Comparison of ENCODE assay signal across 14 mouse cellular contexts in the genomic region with DNA sequence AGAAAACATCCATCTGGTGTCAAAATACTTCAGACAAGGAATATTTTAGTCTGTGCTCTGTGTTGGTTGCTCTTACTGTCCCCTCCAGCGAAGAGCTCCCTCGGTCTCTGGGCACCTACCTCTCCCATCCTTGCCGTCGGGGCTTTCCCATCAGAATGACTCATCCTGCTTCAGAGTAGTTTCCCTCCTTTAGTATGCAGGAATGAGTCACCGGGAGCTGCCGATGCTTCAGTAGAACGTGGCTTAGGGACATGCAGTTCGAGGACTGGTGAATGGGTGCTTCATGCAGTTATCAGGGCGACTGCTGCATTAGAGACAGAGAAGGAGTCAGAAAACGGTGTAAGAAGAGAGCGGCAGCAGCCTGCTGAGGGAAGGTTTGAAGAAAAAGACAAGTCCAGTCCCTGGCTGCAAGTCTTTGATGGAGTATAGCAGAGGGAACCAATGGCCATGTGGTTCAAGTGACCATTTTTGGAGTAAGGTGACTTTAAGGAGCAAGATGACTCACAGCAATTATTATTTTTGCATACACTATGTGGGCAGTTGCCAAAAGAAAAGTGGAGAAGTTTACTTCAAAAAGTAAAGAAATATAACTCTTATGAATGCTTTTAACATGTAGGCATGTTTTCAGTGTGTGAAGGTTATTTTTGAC.
DNase-seq lines count a peak whose midpoint lies in the region; ATAC-seq and TF ChIP-seq lines count a peak whose summit lies in the region.
"Had no signal": no experiment of that assay in that cellular context is flagged by ENCODE, and none has a peak within 500 bp of the region (broad histone marks: within the 10 kb centered on the region; RNA-seq: fewer than 3 reads in every experiment).

No protein-coding gene starts in this region.

- no peaks in the 10 kb centered on the region for H3K9me3 ChIP-seq in midbrain, embryonic 13.5 days
- H3K9me3 ChIP-seq: forebrain, embryonic 10.5 days; midbrain, embryonic 10.5 days; neural tube, embryonic 12.5 days had no signal

- H3K4me3 ChIP-seq in gastrocnemius, adult 2 months, result no peak overlapping the region
- H3K4me3 ChIP-seq in midbrain, embryonic 13.5 days (replicated peaks), result no peak overlapping the region
- H3K4me3 ChIP-seq: forebrain, embryonic 10.5 days; left cerebral cortex, adult 2 months; midbrain, embryonic 10.5 days; neural tube, embryonic 12.5 days had no signal

- ATAC-seq in midbrain, embryonic 13.5 days, result no peak

- WGBS in midbrain, embryonic 13.5 days, result 83% methylated on average over 11 of the region's 11 CpGs

- no peak overlapping the region for H3K27ac ChIP-seq in gastrocnemius, adult 2 months
- H3K27ac ChIP-seq in midbrain, embryonic 13.5 days, result no peak overlapping the region
- H3K27ac ChIP-seq: forebrain, embryonic 10.5 days; left cerebral cortex, adult 2 months; midbrain, embryonic 10.5 days; neural tube, embryonic 12.5 days had no signal

- H3K36me3 ChIP-seq in midbrain, embryonic 13.5 days, result peaks cover 19% of the 10 kb centered on the region

- H3K9ac ChIP-seq in midbrain, embryonic 13.5 days (replicated peaks), result no peak overlapping the region
- H3K9ac ChIP-seq: neural tube, embryonic 12.5 days had no signal

- no peak for TF ChIP-seq CTCF in gastrocnemius, adult 2 months (IDR thresholded peaks at IDR 0.05)

- no peak overlapping the region for H3K4me2 ChIP-seq in midbrain, embryonic 13.5 days (replicated peaks)
- H3K4me2 ChIP-seq: neural tube, embryonic 12.5 days had no signal

- H3K4me1 ChIP-seq in midbrain, embryonic 13.5 days (replicated peaks), result no peaks in the 10 kb centered on the region
- H3K4me1 ChIP-seq: forebrain, embryonic 10.5 days; midbrain, embryonic 10.5 days; neural tube, embryonic 12.5 days had no signal

- intact Hi-C loops in gastrocnemius, adult 2 months (cut with DNase I), result no loop called here

- H3K27me3 ChIP-seq in midbrain, embryonic 13.5 days, result no peaks in the 10 kb centered on the region
- H3K27me3 ChIP-seq: neural tube, embryonic 12.5 days had no signal

- peak; percentile 62 for DNase-seq in adrenal gland, adult 2 months
- no peak for DNase-seq in adrenal gland, postnatal 4 days (ENCODE audit: low spot score in 2 of 2)
- peak; percentile 39 for DNase-seq in urinary bladder, postnatal 14 days (ENCODE audit: low spot score)
- DNase-seq in urinary bladder, postnatal 4 days (ENCODE audit: low spot score in 2 of 2), result no peak
- DNase-seq in adrenal gland, postnatal 36 days, result peak; percentile 54
- no peak for DNase-seq in gastrocnemius, adult 2 months
- DNase-seq in thymus, postnatal 36 days, result no peak
- DNase-seq: cerebellum, adult 18-20 months; gastrocnemius, postnatal 25 days had no signal

Comparison
In these comparisons a context has a peak if more than half of its experiments do, and no peak if none do; other contexts are left out.
1. DNase-seq: peak in adrenal gland, adult 2 months (single experiment), urinary bladder, postnatal 14 days (single experiment) and adrenal gland, postnatal 36 days (2 of 2); none in adrenal gland, postnatal 4 days (0 of 2), urinary bladder, postnatal 4 days (0 of 2), gastrocnemius, adult 2 months (single experiment) and thymus, postnatal 36 days (0 of 2).